Mouse (Mus musculus): ENCODE results near the gene Gtf2ird1. TPM values are rescaled to one million over a fixed set of nuclear protein-coding genes. Genes with fewer than 3 reads are reported as not detected.
"Not testable (repeated sequence)": the region's sequence is repeated elsewhere in the genome, so short reads cannot be mapped to it uniquely, and the experiment has no call there.

Gene Gtf2ird1
- polyA plus RNA-seq, 1 experiment from 2014 or later = 75.6 TPM

GRCm38 (mm10) chr5:134372926-134373658 lies 83.4 kb downstream of the Gtf2ird1 start:
- DNase-seq (ENCODE audit: low spot score) (no peak), ATAC-seq (ENCODE audit: insufficient read depth, low FRiP score, low TSS enrichment) (no peak)
- 96% methylated on average over 6 of the region's 6 CpGs for WGBS
- Histone ChIP-seq H3K9ac (ENCODE audit: low read length) (no peak overlapping the region), H3K36me3 (ENCODE audit: control insufficient read depth, insufficient read depth, low read length) (peaks cover 20% of the 10 kb centered on the region), H3K27ac (ENCODE audit: low read depth, low read length) (no peak overlapping the region), H3K4me2 (ENCODE audit: low read depth) (no peak overlapping the region), H3K4me3 (ENCODE audit: low read depth, low read length) (no peak overlapping the region), H3K9me3 (ENCODE audit: control insufficient read depth, low read length) (no peaks in the 10 kb centered on the region), H3K4me1 (ENCODE audit: control insufficient read depth, insufficient read depth, low read length) (no peaks in the 10 kb centered on the region), H3K27me3 (ENCODE audit: control insufficient read depth, insufficient read depth, low read length) (no peaks in the 10 kb centered on the region)

- H3K4me3 ChIP-seq (ENCODE audit: low read depth, low read length) = no peak overlapping the region
- H3K9me3 ChIP-seq (ENCODE audit: control insufficient read depth, low read length) = no peaks in the 10 kb centered on the region
- no peak overlapping the region for H3K9ac ChIP-seq (ENCODE audit: low read length)
- peaks cover 12% of the 10 kb centered on the region for H3K36me3 ChIP-seq (ENCODE audit: control insufficient read depth, insufficient read depth, low read length)
- no peaks in the 10 kb centered on the region for H3K4me1 ChIP-seq (ENCODE audit: control insufficient read depth, insufficient read depth, low read length)
- DNase-seq (ENCODE audit: low spot score) (no peak), ATAC-seq (ENCODE audit: insufficient read depth, low FRiP score, low TSS enrichment) (no peak)
- no peak overlapping the region for H3K4me2 ChIP-seq (ENCODE audit: low read depth)
- 86% methylated on average over 5 of the region's 5 CpGs for WGBS
- H3K27me3 ChIP-seq (ENCODE audit: control insufficient read depth, insufficient read depth, low read length) = no peaks in the 10 kb centered on the region
- H3K27ac ChIP-seq (ENCODE audit: low read depth, low read length) = no peak overlapping the region
Observed at GRCm38 (mm10) chr5:134371511-134372289, 84.8 kb downstream of the Gtf2ird1 start.

GRCm38 (mm10) chr5:134370831-134371230 lies 85.7 kb downstream of the Gtf2ird1 start:
- Histone ChIP-seq H3K9ac (ENCODE audit: low read length) (no peak overlapping the region), H3K4me2 (ENCODE audit: low read depth) (no peak overlapping the region), H3K27me3 (ENCODE audit: control insufficient read depth, insufficient read depth, low read length) (no peaks in the 10 kb centered on the region), H3K9me3 (ENCODE audit: control insufficient read depth, low read length) (no peaks in the 10 kb centered on the region), H3K36me3 (ENCODE audit: control insufficient read depth, insufficient read depth, low read length) (peaks cover 6% of the 10 kb centered on the region), H3K27ac (ENCODE audit: low read depth, low read length) (no peak overlapping the region), H3K4me3 (ENCODE audit: low read depth, low read length) (no peak overlapping the region), H3K4me1 (ENCODE audit: control insufficient read depth, insufficient read depth, low read length) (no peaks in the 10 kb centered on the region)
- 83% methylated on average over 2 of the region's 2 CpGs for WGBS
- ATAC-seq (ENCODE audit: insufficient read depth, low FRiP score, low TSS enrichment) (no peak), DNase-seq (ENCODE audit: low spot score) (no peak)

- H3K9ac ChIP-seq (ENCODE audit: low read length) = no peak overlapping the region
- H3K36me3 ChIP-seq (ENCODE audit: control insufficient read depth, insufficient read depth, low read length) = peaks cover 21% of the 10 kb centered on the region
- no peak overlapping the region for H3K4me3 ChIP-seq (ENCODE audit: low read depth, low read length)
- 97% methylated on average over 4 of the region's 4 CpGs for WGBS
- no peaks in the 10 kb centered on the region for H3K27me3 ChIP-seq (ENCODE audit: control insufficient read depth, insufficient read depth, low read length)
- H3K4me1 ChIP-seq (ENCODE audit: control insufficient read depth, insufficient read depth, low read length) = no peaks in the 10 kb centered on the region
- ATAC-seq (ENCODE audit: insufficient read depth, low FRiP score, low TSS enrichment) (no peak), DNase-seq (ENCODE audit: low spot score) (no peak)
- no peaks in the 10 kb centered on the region for H3K9me3 ChIP-seq (ENCODE audit: control insufficient read depth, low read length)
- no peak overlapping the region for H3K27ac ChIP-seq (ENCODE audit: low read depth, low read length)
- no peak overlapping the region for H3K4me2 ChIP-seq (ENCODE audit: low read depth)
Observed at GRCm38 (mm10) chr5:134359101-134359500, 97.4 kb downstream of the Gtf2ird1 start.

- not testable (repeated sequence) for H3K36me3 ChIP-seq (ENCODE audit: control insufficient read depth, insufficient read depth, low read length); H3K9me3 ChIP-seq (ENCODE audit: control insufficient read depth, low read length); H3K27ac ChIP-seq (ENCODE audit: low read depth, low read length); H3K4me1 ChIP-seq (ENCODE audit: control insufficient read depth, insufficient read depth, low read length); DNase-seq (ENCODE audit: low spot score); H3K9ac ChIP-seq (ENCODE audit: low read length); ATAC-seq (ENCODE audit: insufficient read depth, low FRiP score, low TSS enrichment); H3K27me3 ChIP-seq (ENCODE audit: control insufficient read depth, insufficient read depth, low read length); H3K4me2 ChIP-seq (ENCODE audit: low read depth); H3K4me3 ChIP-seq (ENCODE audit: low read depth, low read length)
- WGBS = 85% methylated on average over 4 of the region's 4 CpGs
Observed at GRCm38 (mm10) chr5:134355372-134355771, 101.1 kb downstream of the Gtf2ird1 start.

- no peak overlapping the region for H3K4me3 ChIP-seq (ENCODE audit: low read depth, low read length)
- ATAC-seq (ENCODE audit: insufficient read depth, low FRiP score, low TSS enrichment) (no peak), DNase-seq (ENCODE audit: low spot score) (no peak)
- H3K36me3 ChIP-seq (ENCODE audit: control insufficient read depth, insufficient read depth, low read length) = 0 out of 2 replicates have a peak, but pooled peaks cover 3% of the 10 kb centered on the region
- no peaks in the 10 kb centered on the region for H3K9me3 ChIP-seq (ENCODE audit: control insufficient read depth, low read length)
- H3K4me1 ChIP-seq (ENCODE audit: control insufficient read depth, insufficient read depth, low read length) = no peaks in the 10 kb centered on the region
- H3K27me3 ChIP-seq (ENCODE audit: control insufficient read depth, insufficient read depth, low read length) = no peaks in the 10 kb centered on the region
- no peak overlapping the region for H3K9ac ChIP-seq (ENCODE audit: low read length)
- no peak overlapping the region for H3K27ac ChIP-seq (ENCODE audit: low read depth, low read length)
- no peak overlapping the region for H3K4me2 ChIP-seq (ENCODE audit: low read depth)
- 82% methylated on average over 4 of the region's 4 CpGs for WGBS
Observed at GRCm38 (mm10) chr5:134353117-134353516, 103.4 kb downstream of the Gtf2ird1 start.

GRCm38 (mm10) chr5:134352527-134353001 lies 104.0 kb downstream of the Gtf2ird1 start:
- WGBS = 80% methylated on average over 3 of the region's 3 CpGs
- Histone ChIP-seq H3K27ac (ENCODE audit: low read depth, low read length) (no peak overlapping the region), H3K4me2 (ENCODE audit: low read depth) (no peak overlapping the region), H3K27me3 (ENCODE audit: control insufficient read depth, insufficient read depth, low read length) (no peaks in the 10 kb centered on the region), H3K9ac (ENCODE audit: low read length) (no peak overlapping the region), H3K9me3 (ENCODE audit: control insufficient read depth, low read length) (no peaks in the 10 kb centered on the region), H3K4me1 (ENCODE audit: control insufficient read depth, insufficient read depth, low read length) (no peaks in the 10 kb centered on the region), H3K36me3 (ENCODE audit: control insufficient read depth, insufficient read depth, low read length) (0 out of 2 replicates have a peak, but pooled peaks cover 3% of the 10 kb centered on the region), H3K4me3 (ENCODE audit: low read depth, low read length) (no peak overlapping the region)
- ATAC-seq (ENCODE audit: insufficient read depth, low FRiP score, low TSS enrichment) (no peak), DNase-seq (ENCODE audit: low spot score) (no peak)

GRCm38 (mm10) chr5:134350660-134351059 lies 105.9 kb downstream of the Gtf2ird1 start:
- no peaks in the 10 kb centered on the region for H3K27me3 ChIP-seq (ENCODE audit: control insufficient read depth, insufficient read depth, low read length)
- no peak overlapping the region for H3K4me3 ChIP-seq (ENCODE audit: low read depth, low read length)
- peak; percentile 49 for DNase-seq (ENCODE audit: low spot score)
- H3K4me2 ChIP-seq (ENCODE audit: low read depth) = no peak overlapping the region; the same call in 1 of the 2 replicates
- H3K9ac ChIP-seq (ENCODE audit: low read length) = no peak overlapping the region
- no peaks in the 10 kb centered on the region for H3K4me1 ChIP-seq (ENCODE audit: control insufficient read depth, insufficient read depth, low read length)
- 15% methylated on average over 10 of the region's 10 CpGs for WGBS
- H3K27ac ChIP-seq (ENCODE audit: low read depth, low read length) = no peak overlapping the region
- ATAC-seq (ENCODE audit: insufficient read depth, low FRiP score, low TSS enrichment) = no peak
- no peaks in the 10 kb centered on the region for H3K9me3 ChIP-seq (ENCODE audit: control insufficient read depth, low read length)
- H3K36me3 ChIP-seq (ENCODE audit: control insufficient read depth, insufficient read depth, low read length) = no peaks in the 10 kb centered on the region

All from neural tube, embryonic 11.5 days (tissue).